Mouse (Mus musculus): ENCODE results near the gene Ulk4. TPM values are rescaled to one million over a fixed set of nuclear protein-coding genes. Genes with fewer than 3 reads are reported as not detected.

Ulk4 gene
- polyA plus RNA-seq, 1 experiment from 2014 or later: 23.2 TPM

- Histone ChIP-seq H3K27ac (ENCODE audit: low read depth) (no peak overlapping the region), H3K9me3 (ENCODE audit: low read length) (no peaks in the 10 kb centered on the region), H3K9ac (replicated peaks) (no peak overlapping the region), H3K4me1 (ENCODE audit: insufficient read depth) (no peaks in the 10 kb centered on the region), H3K4me3 (ENCODE audit: low read depth, low read length) (no peak overlapping the region), H3K4me2 (ENCODE audit: low read depth, low read length) (no peak overlapping the region), H3K36me3 (replicated peaks; ENCODE audit: insufficient read depth, low read length) (no peaks in the 10 kb centered on the region), H3K27me3 (ENCODE audit: insufficient read depth, low read length) (no peaks in the 10 kb centered on the region)
- no peak for TF ChIP-seq EP300 (IDR thresholded peaks at IDR 0.05; ENCODE audit: low read depth)
- no peak for TF ChIP-seq CTCF (IDR thresholded peaks at IDR 0.05; ENCODE audit: low read depth)
- ATAC-seq (no peak), DNase-seq (no peak)
- 75% methylated on average over 8 of the region's 8 CpGs for WGBS (ENCODE audit: insufficient replicate concordance)
Measured at GRCm38 (mm10) chr9:121087661-121088060, 189.3 kb downstream of the Ulk4 start.

- ATAC-seq (no peak), DNase-seq (no peak)
- no peak overlapping the region for H3K4me2 ChIP-seq (ENCODE audit: low read depth, low read length)
- no peak overlapping the region for H3K9ac ChIP-seq (replicated peaks)
- H3K4me3 ChIP-seq (ENCODE audit: low read depth, low read length): no peak overlapping the region
- TF ChIP-seq EP300 (IDR thresholded peaks at IDR 0.05; ENCODE audit: low read depth) (no peak), CTCF (IDR thresholded peaks at IDR 0.05; ENCODE audit: low read depth) (no peak)
- H3K4me1 ChIP-seq (ENCODE audit: insufficient read depth): no peaks in the 10 kb centered on the region
- no peak overlapping the region for H3K27ac ChIP-seq (ENCODE audit: low read depth)
- no peaks in the 10 kb centered on the region for H3K27me3 ChIP-seq (ENCODE audit: insufficient read depth, low read length)
- no peaks in the 10 kb centered on the region for H3K36me3 ChIP-seq (replicated peaks; ENCODE audit: insufficient read depth, low read length)
- 82% methylated on average over 4 of the region's 4 CpGs for WGBS (ENCODE audit: insufficient replicate concordance)
- no peaks in the 10 kb centered on the region for H3K9me3 ChIP-seq (ENCODE audit: low read length)
Measured at GRCm38 (mm10) chr9:121084191-121084590, 192.8 kb downstream of the Ulk4 start.

DNA sequence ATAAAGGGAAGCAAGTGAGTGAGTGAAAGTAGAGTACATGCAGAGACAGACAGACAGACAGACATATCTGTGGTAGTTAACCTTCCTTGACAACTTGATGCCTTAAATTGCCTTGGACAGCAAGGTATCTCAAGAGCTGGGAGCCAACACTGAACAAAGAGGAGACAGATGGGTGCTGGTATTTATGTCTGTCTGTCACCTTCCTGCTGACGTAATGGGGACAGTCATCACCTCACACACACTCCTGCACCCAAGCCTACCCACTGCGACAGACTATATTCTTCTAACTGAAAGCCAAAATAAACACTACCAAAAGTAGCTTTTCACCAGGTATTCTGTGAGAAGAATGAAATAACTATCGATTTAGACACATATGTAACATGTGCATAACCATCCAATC is 196.2 kb downstream of the Ulk4 start:
- 83% methylated on average over 3 of the region's 3 CpGs for WGBS (ENCODE audit: insufficient replicate concordance)
- TF ChIP-seq CTCF (IDR thresholded peaks at IDR 0.05; ENCODE audit: low read depth) (no peak), EP300 (IDR thresholded peaks at IDR 0.05; ENCODE audit: low read depth) (no peak)
- no peaks in the 10 kb centered on the region for H3K27me3 ChIP-seq (ENCODE audit: insufficient read depth, low read length)
- H3K4me3 ChIP-seq (ENCODE audit: low read depth, low read length): no peak overlapping the region
- ATAC-seq: no peak
- no peaks in the 10 kb centered on the region for H3K4me1 ChIP-seq (ENCODE audit: insufficient read depth)
- no peaks in the 10 kb centered on the region for H3K36me3 ChIP-seq (replicated peaks; ENCODE audit: insufficient read depth, low read length)
- H3K9ac ChIP-seq (replicated peaks): no peak overlapping the region
- no peaks in the 10 kb centered on the region for H3K9me3 ChIP-seq (ENCODE audit: low read length)
- no peak overlapping the region for H3K27ac ChIP-seq (ENCODE audit: low read depth)
- no peak overlapping the region for H3K4me2 ChIP-seq (ENCODE audit: low read depth, low read length)
- DNase-seq: no peak

DNA sequence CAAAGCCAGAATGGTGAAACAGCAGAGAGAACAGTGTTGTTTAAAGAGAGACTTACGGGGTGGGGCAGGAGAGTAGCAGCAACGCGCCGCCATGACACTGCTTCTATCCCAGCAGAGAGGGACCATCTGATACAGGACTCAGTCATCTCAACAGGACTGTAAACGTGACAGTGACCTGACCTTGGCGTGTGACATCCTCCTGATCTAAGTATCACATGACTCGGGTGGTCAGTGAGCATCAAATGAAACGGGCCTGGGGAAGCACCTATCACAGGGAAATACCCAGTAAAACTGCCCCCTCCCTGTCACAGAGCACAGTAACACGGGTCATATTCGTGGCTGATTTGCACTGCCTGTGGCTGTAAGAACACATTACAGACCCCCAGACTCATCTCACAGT is 196.6 kb downstream of the Ulk4 start:
- DNase-seq (no peak), ATAC-seq (no peak)
- Histone ChIP-seq H3K9me3 (ENCODE audit: low read length) (no peaks in the 10 kb centered on the region), H3K27ac (ENCODE audit: low read depth) (no peak overlapping the region), H3K4me2 (ENCODE audit: low read depth, low read length) (no peak overlapping the region), H3K4me3 (ENCODE audit: low read depth, low read length) (no peak overlapping the region), H3K36me3 (replicated peaks; ENCODE audit: insufficient read depth, low read length) (no peaks in the 10 kb centered on the region), H3K4me1 (ENCODE audit: insufficient read depth) (no peaks in the 10 kb centered on the region), H3K9ac (replicated peaks) (no peak overlapping the region), H3K27me3 (ENCODE audit: insufficient read depth, low read length) (no peaks in the 10 kb centered on the region)
- TF ChIP-seq EP300 (IDR thresholded peaks at IDR 0.05; ENCODE audit: low read depth): no peak
- no peak for TF ChIP-seq CTCF (IDR thresholded peaks at IDR 0.05; ENCODE audit: low read depth)
- 71% methylated on average over 10 of the region's 10 CpGs for WGBS (ENCODE audit: insufficient replicate concordance)

- Histone ChIP-seq H3K4me1 (ENCODE audit: insufficient read depth) (no peaks in the 10 kb centered on the region), H3K36me3 (replicated peaks; ENCODE audit: insufficient read depth, low read length) (no peaks in the 10 kb centered on the region), H3K27me3 (ENCODE audit: insufficient read depth, low read length) (no peaks in the 10 kb centered on the region), H3K4me3 (ENCODE audit: low read depth, low read length) (no peak overlapping the region), H3K9me3 (ENCODE audit: low read length) (no peaks in the 10 kb centered on the region), H3K9ac (replicated peaks) (no peak overlapping the region), H3K4me2 (ENCODE audit: low read depth, low read length) (no peak overlapping the region), H3K27ac (ENCODE audit: low read depth) (no peak overlapping the region)
- 53% methylated on average over 9 of the region's 9 CpGs for WGBS (ENCODE audit: insufficient replicate concordance)
- DNase-seq (no peak), ATAC-seq (no peak)
- no peak for TF ChIP-seq EP300 (IDR thresholded peaks at IDR 0.05; ENCODE audit: low read depth)
- TF ChIP-seq CTCF (IDR thresholded peaks at IDR 0.05; ENCODE audit: low read depth): peak; percentile 28
Measured at GRCm38 (mm10) chr9:121079388-121080088, 197.5 kb downstream of the Ulk4 start.

- no peak overlapping the region for H3K9ac ChIP-seq (replicated peaks)
- no peaks in the 10 kb centered on the region for H3K9me3 ChIP-seq (ENCODE audit: low read length)
- 48% methylated on average over 12 of the region's 12 CpGs for WGBS (ENCODE audit: insufficient replicate concordance)
- H3K27ac ChIP-seq (ENCODE audit: low read depth): no peak overlapping the region
- DNase-seq: no peak
- no peak for ATAC-seq
- H3K27me3 ChIP-seq (ENCODE audit: insufficient read depth, low read length): no peaks in the 10 kb centered on the region
- H3K36me3 ChIP-seq (replicated peaks; ENCODE audit: insufficient read depth, low read length): no peaks in the 10 kb centered on the region
- TF ChIP-seq EP300 (IDR thresholded peaks at IDR 0.05; ENCODE audit: low read depth): no peak
- TF ChIP-seq CTCF (IDR thresholded peaks at IDR 0.05; ENCODE audit: low read depth): no peak
- no peak overlapping the region for H3K4me2 ChIP-seq (ENCODE audit: low read depth, low read length)
- H3K4me1 ChIP-seq (ENCODE audit: insufficient read depth): no peaks in the 10 kb centered on the region
- no peak overlapping the region for H3K4me3 ChIP-seq (ENCODE audit: low read depth, low read length)
Measured at GRCm38 (mm10) chr9:121076291-121076690, 200.7 kb downstream of the Ulk4 start.

All from liver, postnatal 0 days (tissue).